Mouse (Mus musculus): ENCODE results near the gene Depp1.

GRCm38 (mm10) chr6:116668682-116669470, 18.5 kb downstream of the Depp1 start:
- TF ChIP-seq POLR2A (IDR thresholded peaks at IDR 0.05; ENCODE audit: borderline replicate concordance, low read depth, low read length) (0 out of 2 replicates have a peak, but pooled peaks have one; percentile 35), CTCF (IDR thresholded peaks at IDR 0.05; ENCODE audit: low read depth, low read length) (no peak)
